Mouse (Mus musculus): Measurements from ENCODE around the gene Azin2. TPM values are rescaled to one million over a fixed set of nuclear protein-coding genes. Genes with fewer than 3 reads are reported as not detected.

Gene Azin2
- polyA plus RNA-seq, 1 experiment from 2014 or later = 12.5 TPM

DNA sequence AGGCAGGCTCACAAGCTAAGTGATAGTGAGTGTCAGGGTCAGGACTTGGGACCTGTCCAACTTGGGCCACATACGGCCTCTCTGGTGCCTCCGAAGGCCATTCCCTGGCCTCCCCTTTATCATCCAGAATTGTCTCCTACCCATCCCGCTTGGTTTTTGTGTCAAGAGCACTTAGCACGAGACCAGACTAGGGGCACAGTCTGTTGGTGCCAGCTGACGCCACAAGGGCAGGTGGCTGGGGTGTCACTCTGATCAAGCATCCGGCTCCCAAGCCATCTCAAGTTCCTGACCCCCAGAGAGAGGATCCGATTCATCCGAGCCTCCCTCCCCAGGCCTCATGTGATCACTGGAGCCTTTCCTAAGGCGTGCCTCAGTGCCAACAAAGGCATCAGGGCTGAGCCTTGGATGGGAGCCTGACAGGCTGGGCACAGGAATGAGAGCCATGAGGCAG is 74.6 kb downstream of the Azin2 start:
- H3K9ac ChIP-seq (ENCODE audit: low read depth, low read length) = 0 out of 2 replicates have a peak overlapping the region, but pooled peaks have one; percentile 14
- H3K4me2 ChIP-seq (ENCODE audit: low read depth, low read length) = no peak overlapping the region
- no peak for ATAC-seq
- peaks cover 12% of the 10 kb centered on the region for H3K4me1 ChIP-seq (ENCODE audit: control insufficient read depth, insufficient read depth, low read length)
- no peak overlapping the region for H3K27ac ChIP-seq (ENCODE audit: low read length)
- 71% methylated on average over 9 of the region's 9 CpGs for WGBS
- peaks cover 9% of the 10 kb centered on the region; the same call in 1 of the 2 replicates for H3K27me3 ChIP-seq (replicated peaks; ENCODE audit: control insufficient read depth, insufficient read depth, low read length)
- 0 out of 2 replicates have a peak, but pooled peaks cover 3% of the 10 kb centered on the region for H3K36me3 ChIP-seq (ENCODE audit: control insufficient read depth, insufficient read depth, low read length)
- H3K4me3 ChIP-seq (ENCODE audit: low read length) = no peak overlapping the region
- H3K9me3 ChIP-seq (ENCODE audit: control insufficient read depth, low read length) = no peaks in the 10 kb centered on the region

DNA sequence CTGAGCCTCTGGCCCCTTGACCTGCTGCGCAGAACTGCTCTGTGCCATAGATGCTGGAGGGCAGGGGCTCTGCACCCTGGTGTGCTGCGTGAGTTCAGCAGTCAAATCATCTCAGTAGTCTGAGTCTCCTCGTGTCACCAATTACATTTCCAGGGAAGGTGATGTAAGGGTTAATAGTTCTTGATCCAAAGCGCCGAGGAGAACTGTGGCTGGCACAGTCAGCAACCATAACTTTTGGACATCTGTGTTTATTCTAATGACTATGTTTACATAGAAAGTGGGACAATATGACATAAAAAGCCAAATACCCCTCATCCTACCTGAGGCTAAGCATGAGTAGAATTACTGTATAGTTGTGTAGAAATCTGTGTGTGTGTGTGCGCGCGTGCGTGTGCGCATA is 75.2 kb downstream of the Azin2 start:
- Histone ChIP-seq H3K27me3 (replicated peaks; ENCODE audit: control insufficient read depth, insufficient read depth, low read length) (peaks cover 10% of the 10 kb centered on the region; the same call in 1 of the 2 replicates), H3K9me3 (ENCODE audit: control insufficient read depth, low read length) (no peaks in the 10 kb centered on the region), H3K4me2 (ENCODE audit: low read depth, low read length) (no peak overlapping the region), H3K27ac (ENCODE audit: low read length) (no peak overlapping the region), H3K36me3 (ENCODE audit: control insufficient read depth, insufficient read depth, low read length) (0 out of 2 replicates have a peak, but pooled peaks cover 3% of the 10 kb centered on the region), H3K4me3 (ENCODE audit: low read length) (no peak overlapping the region), H3K4me1 (ENCODE audit: control insufficient read depth, insufficient read depth, low read length) (peaks cover 12% of the 10 kb centered on the region), H3K9ac (ENCODE audit: low read depth, low read length) (no peak overlapping the region)
- WGBS = 67% methylated on average over 10 of the region's 10 CpGs
- ATAC-seq = no peak

DNA sequence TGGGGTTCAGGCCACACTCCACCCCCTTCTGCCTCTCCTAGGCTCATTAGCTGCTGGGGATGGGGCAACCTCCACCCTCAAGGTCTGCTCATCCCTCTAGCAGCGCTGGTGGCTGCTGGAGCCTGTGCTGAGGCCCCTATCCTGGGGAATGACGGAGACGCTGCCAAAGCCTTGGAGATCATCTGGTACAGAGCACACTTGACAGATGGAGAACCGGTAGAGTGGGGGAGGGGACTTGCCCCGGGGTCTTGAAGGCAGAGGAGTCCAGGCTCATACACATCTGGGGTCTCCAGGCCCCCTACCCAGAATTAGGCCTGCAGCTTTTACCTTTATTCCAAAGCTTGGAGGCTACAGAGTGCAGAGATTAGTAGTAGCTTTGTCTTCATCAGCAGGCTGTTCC is 75.7 kb downstream of the Azin2 start:
- Histone ChIP-seq H3K27ac (ENCODE audit: low read length) (no peak overlapping the region), H3K4me3 (ENCODE audit: low read length) (no peak overlapping the region), H3K4me2 (ENCODE audit: low read depth, low read length) (no peak overlapping the region), H3K4me1 (ENCODE audit: control insufficient read depth, insufficient read depth, low read length) (peaks cover 12% of the 10 kb centered on the region), H3K27me3 (replicated peaks; ENCODE audit: control insufficient read depth, insufficient read depth, low read length) (peaks cover 14% of the 10 kb centered on the region; the same call in 1 of the 2 replicates), H3K9me3 (ENCODE audit: control insufficient read depth, low read length) (no peaks in the 10 kb centered on the region), H3K9ac (ENCODE audit: low read depth, low read length) (no peak overlapping the region), H3K36me3 (ENCODE audit: control insufficient read depth, insufficient read depth, low read length) (0 out of 2 replicates have a peak, but pooled peaks cover 3% of the 10 kb centered on the region)
- no peak for ATAC-seq
- WGBS = 35% methylated on average over 5 of the region's 5 CpGs

DNA sequence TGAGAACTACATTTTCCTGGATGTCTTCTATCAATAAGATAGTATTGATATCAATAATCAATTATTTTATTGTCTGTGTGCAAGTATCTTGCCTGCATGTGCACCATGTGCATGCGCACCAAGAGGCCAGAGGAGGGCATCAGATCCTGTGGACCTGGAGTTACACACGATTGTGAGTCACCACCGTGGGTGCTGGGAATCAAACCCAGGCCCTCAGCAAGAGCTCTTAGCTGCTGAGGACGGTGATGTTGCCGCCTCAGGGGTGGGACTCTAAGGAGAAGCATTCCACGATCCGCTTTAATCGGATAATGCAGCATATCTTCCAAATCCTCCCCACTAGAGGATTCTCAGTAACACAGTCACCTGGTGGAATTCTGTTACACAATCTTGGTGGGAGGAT is 76.7 kb downstream of the Azin2 start:
- H3K9ac ChIP-seq (ENCODE audit: low read depth, low read length) = no peak overlapping the region
- H3K27me3 ChIP-seq (replicated peaks; ENCODE audit: control insufficient read depth, insufficient read depth, low read length) = peaks cover 14% of the 10 kb centered on the region; the same call in 1 of the 2 replicates
- H3K4me3 ChIP-seq (ENCODE audit: low read length) = no peak overlapping the region
- no peaks in the 10 kb centered on the region for H3K9me3 ChIP-seq (ENCODE audit: control insufficient read depth, low read length)
- H3K4me2 ChIP-seq (ENCODE audit: low read depth, low read length) = no peak overlapping the region
- ATAC-seq = no peak
- no peak overlapping the region for H3K27ac ChIP-seq (ENCODE audit: low read length)
- 0 out of 2 replicates have a peak, but pooled peaks cover 3% of the 10 kb centered on the region for H3K36me3 ChIP-seq (ENCODE audit: control insufficient read depth, insufficient read depth, low read length)
- 96% methylated on average over 8 of the region's 8 CpGs for WGBS
- peaks cover 12% of the 10 kb centered on the region for H3K4me1 ChIP-seq (ENCODE audit: control insufficient read depth, insufficient read depth, low read length)

DNA sequence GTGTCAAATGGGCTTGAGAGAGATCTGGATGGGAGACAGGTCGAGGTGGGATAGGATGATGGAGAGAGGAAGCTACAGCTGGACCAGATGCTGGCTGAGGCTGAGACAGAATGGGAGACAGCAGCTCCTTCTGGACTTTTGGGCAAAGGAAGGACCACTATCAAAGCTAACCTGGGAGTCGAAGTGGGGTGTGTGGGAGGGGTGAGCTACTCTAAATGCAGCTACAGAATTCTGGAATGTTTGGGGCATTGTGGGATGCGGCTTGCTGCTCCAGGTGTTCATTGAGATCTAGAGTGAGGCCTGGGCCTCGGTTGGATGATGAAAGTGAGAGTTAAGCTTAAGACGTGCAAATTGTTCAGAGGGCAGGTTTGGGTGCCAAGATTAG is 77.5 kb downstream of the Azin2 start:
- Histone ChIP-seq H3K4me3 (ENCODE audit: low read length) (peak overlapping the region; percentile 81), H3K9ac (ENCODE audit: low read depth, low read length) (peak overlapping the region; percentile 71; the same call in 1 of the 2 replicates), H3K4me1 (ENCODE audit: control insufficient read depth, insufficient read depth, low read length) (peaks cover 12% of the 10 kb centered on the region), H3K27ac (ENCODE audit: low read length) (no peak overlapping the region), H3K4me2 (ENCODE audit: low read depth, low read length) (peak overlapping the region; percentile 99), H3K27me3 (replicated peaks; ENCODE audit: control insufficient read depth, insufficient read depth, low read length) (peaks cover 14% of the 10 kb centered on the region; the same call in 1 of the 2 replicates), H3K36me3 (ENCODE audit: control insufficient read depth, insufficient read depth, low read length) (0 out of 2 replicates have a peak, but pooled peaks cover 3% of the 10 kb centered on the region), H3K9me3 (ENCODE audit: control insufficient read depth, low read length) (no peaks in the 10 kb centered on the region)
- 51% methylated on average over 5 of the region's 5 CpGs for WGBS
- no peak for ATAC-seq

DNA sequence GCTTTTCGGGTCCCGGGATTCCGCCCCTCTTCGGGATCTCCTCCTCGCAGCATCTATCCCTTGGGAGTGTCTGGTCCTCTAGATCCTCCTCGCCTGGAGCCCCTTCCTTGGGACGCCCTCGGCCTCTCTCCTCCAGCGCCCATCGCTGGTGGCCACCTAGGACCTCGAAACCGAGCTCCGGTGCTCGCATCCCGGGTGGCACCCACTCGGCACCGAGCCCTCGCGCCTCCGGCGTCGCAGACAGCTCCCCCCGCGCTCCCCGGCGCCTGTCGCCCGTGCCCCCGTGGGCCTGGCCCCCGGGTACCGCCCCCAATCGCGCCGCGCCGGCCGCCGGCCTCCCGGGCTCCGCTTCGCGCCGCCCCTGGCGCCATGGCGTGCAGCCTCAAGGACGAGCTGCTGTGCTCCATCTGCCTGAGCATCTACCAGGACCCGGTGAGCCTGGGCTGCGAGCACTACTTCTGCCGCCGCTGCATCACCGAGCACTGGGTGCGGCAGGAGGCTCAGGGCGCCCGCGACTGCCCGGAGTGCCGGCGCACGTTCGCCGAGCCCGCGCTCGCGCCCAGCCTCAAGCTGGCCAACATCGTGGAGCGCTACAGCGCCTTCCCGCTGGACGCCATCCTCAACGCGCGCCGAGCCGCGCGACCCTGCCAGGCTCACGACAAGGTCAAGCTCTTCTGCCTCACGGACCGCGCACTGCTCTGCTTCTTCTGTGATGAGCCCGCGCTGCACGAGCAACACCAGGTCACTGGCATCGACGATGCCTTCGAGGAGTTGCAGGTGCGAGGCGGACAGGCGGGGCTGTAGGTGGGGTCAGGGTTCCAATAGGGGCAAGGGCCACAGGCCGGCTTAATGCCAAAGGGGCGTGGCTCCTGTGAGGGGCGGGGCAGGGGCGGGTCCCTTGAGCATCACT is 78.2 kb downstream of the Azin2 start:
- H3K9me3 ChIP-seq (ENCODE audit: control insufficient read depth, low read length) = no peaks in the 10 kb centered on the region
- H3K4me1 ChIP-seq (ENCODE audit: control insufficient read depth, insufficient read depth, low read length) = peaks cover 15% of the 10 kb centered on the region
- peak overlapping the region; percentile 81 for H3K4me3 ChIP-seq (ENCODE audit: low read length)
- peak overlapping the region; percentile 71 for H3K9ac ChIP-seq (ENCODE audit: low read depth, low read length)
- ATAC-seq = peak; percentile 59
- 0 out of 2 replicates have a peak, but pooled peaks cover 3% of the 10 kb centered on the region for H3K36me3 ChIP-seq (ENCODE audit: control insufficient read depth, insufficient read depth, low read length)
- WGBS = under 1% methylated on average over 93 of the region's 94 CpGs
- H3K4me2 ChIP-seq (ENCODE audit: low read depth, low read length) = peak overlapping the region; percentile 99
- H3K27me3 ChIP-seq (replicated peaks; ENCODE audit: control insufficient read depth, insufficient read depth, low read length) = peaks cover 14% of the 10 kb centered on the region; the same call in 1 of the 2 replicates
- peak overlapping the region; percentile 45 for H3K27ac ChIP-seq (ENCODE audit: low read length)

DNA sequence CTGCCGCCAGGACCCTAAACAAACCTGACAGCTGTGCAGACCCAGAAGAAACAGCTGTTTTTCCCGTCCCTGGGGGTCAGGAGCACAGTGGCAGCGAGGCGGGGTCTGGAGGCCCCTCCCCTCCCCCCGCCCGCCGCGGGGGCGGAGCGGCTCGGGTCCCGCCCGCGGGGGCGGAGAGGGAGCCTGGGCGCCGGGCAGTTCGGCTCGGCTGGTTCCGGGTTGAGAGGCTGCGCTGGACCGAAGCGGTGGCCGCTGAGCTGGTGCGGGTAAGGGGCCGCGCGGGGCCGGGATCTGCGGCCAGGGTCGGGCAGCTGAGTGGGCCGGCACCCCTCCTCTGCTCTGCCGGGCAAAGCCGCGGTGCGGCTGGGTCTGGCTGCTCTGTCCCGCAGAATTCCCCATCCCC is 78.9 kb downstream of the Azin2 start, which contains the start of gene Trim62:
Gene Trim62, plus strand, starts transcription at position 202 of the 403 bp plus-strand sequence.
- Histone ChIP-seq H3K9ac (ENCODE audit: low read depth, low read length) (peak within 1 kb of the TSS; percentile 71), H3K27me3 (replicated peaks; ENCODE audit: control insufficient read depth, insufficient read depth, low read length) (peaks cover 14% of the 10 kb centered on the region; the same call in 1 of the 2 replicates), H3K27ac (ENCODE audit: low read length) (peak within 1 kb of the TSS; percentile 45), H3K36me3 (ENCODE audit: control insufficient read depth, insufficient read depth, low read length) (0 out of 2 replicates have a peak, but pooled peaks cover 3% of the 10 kb centered on the region), H3K4me3 (ENCODE audit: low read length) (peak within 1 kb of the TSS; percentile 81), H3K4me1 (ENCODE audit: control insufficient read depth, insufficient read depth, low read length) (peaks cover 19% of the 10 kb centered on the region), H3K4me2 (ENCODE audit: low read depth, low read length) (peak within 1 kb of the TSS; percentile 99), H3K9me3 (ENCODE audit: control insufficient read depth, low read length) (no peaks in the 10 kb centered on the region)
- ATAC-seq = peak; percentile 85
- WGBS = under 1% methylated on average over 29 of the region's 37 CpGs

All from intestine, embryonic 16.5 days (tissue).